Mouse (Mus musculus) embryonic facial prominence, embryonic 12.5 days (tissue): Measurements from ENCODE around the gene Hist1h2bh. TPM values are rescaled to one million over a fixed set of nuclear protein-coding genes. Genes with fewer than 3 reads are reported as not detected.
"Not testable (repeated sequence)": the region's sequence is repeated elsewhere in the genome, so short reads cannot be mapped to it uniquely, and the experiment has no call there.

ENCODE experiments used
- ATAC-seq: fragments of 200-750 bp; cut with Nextera tagmentation; 2 replicates; pipeline ENCODE4 v1.8.0; 2017; ENCODE audit not compliant: insufficient number of reproducible peaks, insufficient read depth, low FRiP score, low TSS enrichment
- H3K27ac ChIP-seq: fragments of 300-500 bp; sonication (generic); 2 replicates; pipeline ENCODE4 v1.5.1; 2016; ENCODE audit warnings: mild to moderate bottlenecking
- H3K27me3 ChIP-seq: fragments of 300-500 bp; sonication (generic); 2 replicates; pipeline ENCODE4 v1.6.1; 2016; ENCODE audit warnings: mild to moderate bottlenecking, moderate library complexity
- H3K36me3 ChIP-seq: fragments of 300-500 bp; sonication (generic); 2 replicates; pipeline ENCODE4 v1.6.1; 2016; ENCODE audit warnings: mild to moderate bottlenecking
- H3K4me1 ChIP-seq: fragments of 300-500 bp; sonication (generic); 2 replicates; pipeline ENCODE4 v1.6.1; 2016
- H3K4me2 ChIP-seq: fragments of 300-500 bp; sonication (generic); replicated peaks from 2 replicates; pipeline ENCODE4 v1.6.1; 2016; ENCODE audit warnings: mild to moderate bottlenecking, moderate library complexity
- H3K4me3 ChIP-seq: fragments of 300-500 bp; sonication (generic); 2 replicates; pipeline ENCODE4 v1.5.1; 2016; ENCODE audit warnings: mild to moderate bottlenecking
- H3K9ac ChIP-seq: fragments of 300-500 bp; sonication (generic); 2 replicates; pipeline ENCODE4 v1.6.1; 2016; ENCODE audit warnings: mild to moderate bottlenecking, moderate library complexity
- H3K9me3 ChIP-seq: fragments of 300-500 bp; sonication (generic); 2 replicates; pipeline ENCODE4 v1.6.1; 2016; ENCODE audit warnings: mild to moderate bottlenecking, moderate library complexity
- WGBS: fragments of 180-500 bp; shearing (Covaris S2); methylation state at CpG from one replicate; pipeline ENCODE4 v1.1.7; 2016; 5-methylcytosine and 5-hydroxymethylcytosine counted together
- polyA plus RNA-seq: library from polyadenylated mRNA; unstranded; fragments of >200 nt; fragmentation: Nextera tagmentation; extraction: Ambion mirVana; gene quantifications from 2 replicates; pipeline ENCODE4 v1.2.1, GENCODE M21; 2016

Gene Hist1h2bh
- polyA plus RNA-seq, 1 experiment from 2014 or later, result 1.3 TPM

- peaks cover 19% of the 10 kb centered on the region; the same call in 1 of the 2 replicates for H3K4me1 ChIP-seq
- no peak for ATAC-seq
Measured at GRCm38 (mm10) chr13:23572218-23573033, 29.2 kb upstream of the Hist1h2bh start.

GRCm38 (mm10) chr13:23571504-23572217, 28.5 kb upstream of the Hist1h2bh start:
- Histone ChIP-seq H3K4me3 (peak overlapping the region; percentile 52), H3K27ac (peak overlapping the region; percentile 96), H3K4me2 (peak overlapping the region; percentile 74), H3K4me1 (peaks cover 13% of the 10 kb centered on the region; the same call in 1 of the 2 replicates), H3K9ac (peak overlapping the region; percentile 72)
- H3K9me3 ChIP-seq, H3K27me3 ChIP-seq, H3K36me3 ChIP-seq, ATAC-seq: not testable (repeated sequence)
- under 1% methylated on average over 17 of the region's 34 CpGs for WGBS

More at GRCm38 (mm10) chr13:23572218-23573033, 29.2 kb upstream of the Hist1h2bh start:
- WGBS, result 37% methylated on average over 2 of the region's 2 CpGs
- peak overlapping the region; percentile 74 for H3K4me2 ChIP-seq
- H3K36me3 ChIP-seq, result no peaks in the 10 kb centered on the region
- H3K27ac ChIP-seq, result peak overlapping the region; percentile 96
- no peaks in the 10 kb centered on the region for H3K9me3 ChIP-seq
- H3K9ac ChIP-seq, result peak overlapping the region; percentile 72
- no peaks in the 10 kb centered on the region for H3K27me3 ChIP-seq
- H3K4me3 ChIP-seq, result peak overlapping the region; percentile 52

GRCm38 (mm10) chr13:23571022-23571503, 27.9 kb upstream of the Hist1h2bh start, which contains the start of the genes Hist1h2ae and Hist1h2bg:
Hist1h2ae (minus strand) TSS chr13:23571220.
Hist1h2bg (plus strand) TSS chr13:23571396.
- Histone ChIP-seq H3K9me3 (no peaks in the 10 kb centered on the region), H3K36me3 (no peaks in the 10 kb centered on the region), H3K4me2 (peak within 1 kb of the TSS; percentile 74), H3K9ac (peak within 1 kb of the TSS; percentile 72), H3K4me3 (peak within 1 kb of the TSS; percentile 52), H3K27ac (peak within 1 kb of the TSS; percentile 96), H3K4me1 (peaks cover 8% of the 10 kb centered on the region; the same call in 1 of the 2 replicates), H3K27me3 (no peaks in the 10 kb centered on the region)
- WGBS, result 0% methylated on average over 18 of the region's 18 CpGs
- ATAC-seq, result peak; percentile 91

GRCm38 (mm10) chr13:23570261-23571021, 27.2 kb upstream of the Hist1h2bh start:
- WGBS, result 1% methylated on average over 24 of the region's 41 CpGs
- ATAC-seq, H3K4me1 ChIP-seq, H3K9me3 ChIP-seq, H3K36me3 ChIP-seq, H3K27me3 ChIP-seq: not testable (repeated sequence)
- H3K27ac ChIP-seq, result peak overlapping the region; percentile 96
- peak overlapping the region; percentile 55 for H3K4me2 ChIP-seq
- H3K9ac ChIP-seq, result peak overlapping the region; percentile 44
- H3K4me3 ChIP-seq, result peak overlapping the region; percentile 52

GRCm38 (mm10) chr13:23564482-23564881, 21.3 kb upstream of the Hist1h2bh start:
- ATAC-seq, result no peak
- Histone ChIP-seq H3K4me2 (no peak overlapping the region), H3K9me3 (no peaks in the 10 kb centered on the region), H3K36me3 (no peaks in the 10 kb centered on the region), H3K4me3 (no peak overlapping the region), H3K9ac (no peak overlapping the region), H3K4me1 (no peaks in the 10 kb centered on the region), H3K27ac (peak overlapping the region; percentile 98; the same call in 1 of the 2 replicates), H3K27me3 (no peaks in the 10 kb centered on the region)
- 84% methylated on average over 2 of the region's 2 CpGs for WGBS

- Histone ChIP-seq H3K27me3 (no peaks in the 10 kb centered on the region), H3K9ac (peak overlapping the region; percentile 48), H3K4me2 (peak overlapping the region; percentile 74), H3K9me3 (no peaks in the 10 kb centered on the region), H3K36me3 (no peaks in the 10 kb centered on the region), H3K4me1 (no peaks in the 10 kb centered on the region), H3K4me3 (peak overlapping the region; percentile 40), H3K27ac (peak overlapping the region; percentile 98)
- ATAC-seq, result peak; percentile 50
- WGBS, result 2% methylated on average over 18 of the region's 18 CpGs
Measured at GRCm38 (mm10) chr13:23562699-23563462, 19.7 kb upstream of the Hist1h2bh start.

- H3K4me3 ChIP-seq, result peak within 1 kb of the TSS; percentile 40
- H3K36me3 ChIP-seq, H3K27me3 ChIP-seq, H3K9me3 ChIP-seq, H3K4me1 ChIP-seq: not testable (repeated sequence)
- H3K9ac ChIP-seq, result peak within 1 kb of the TSS; percentile 48
- peak within 1 kb of the TSS; percentile 74 for H3K4me2 ChIP-seq
- peak within 1 kb of the TSS; percentile 98 for H3K27ac ChIP-seq
- ATAC-seq, result peak; percentile 97
- WGBS, result under 1% methylated on average over 62 of the region's 67 CpGs
Measured at GRCm38 (mm10) chr13:23561883-23562659, 18.9 kb upstream of the Hist1h2bh start, which contains the start of gene Hist1h3e. Hist1h3e (minus strand) TSS chr13:23562369.

GRCm38 (mm10) chr13:23561531-23561882, 18.3 kb upstream of the Hist1h2bh start:
- H3K27ac ChIP-seq, result peak overlapping the region; percentile 98
- H3K4me1 ChIP-seq, H3K9me3 ChIP-seq, ATAC-seq, H3K27me3 ChIP-seq, H3K36me3 ChIP-seq: not testable (repeated sequence)
- peak overlapping the region; percentile 36; the same call in 1 of the 2 replicates for H3K9ac ChIP-seq
- peak overlapping the region; percentile 74 for H3K4me2 ChIP-seq
- WGBS, result 3% methylated on average over 2 of the region's 5 CpGs
- H3K4me3 ChIP-seq, result peak overlapping the region; percentile 40

- Histone ChIP-seq H3K4me2 (peak overlapping the region; percentile 27; the same call in 1 of the 2 replicates), H3K27ac (0 out of 2 replicates have a peak overlapping the region, but pooled peaks have one; percentile 57)
- not testable (repeated sequence) for H3K9me3 ChIP-seq, H3K9ac ChIP-seq, H3K4me3 ChIP-seq, H3K4me1 ChIP-seq, ATAC-seq, H3K36me3 ChIP-seq, H3K27me3 ChIP-seq
- 9% methylated on average over 2 of the region's 2 CpGs for WGBS
Measured at GRCm38 (mm10) chr13:23560699-23561098, 17.5 kb upstream of the Hist1h2bh start.

GRCm38 (mm10) chr13:23556906-23557305, 13.7 kb upstream of the Hist1h2bh start:
- peak overlapping the region; percentile 99 for H3K27ac ChIP-seq
- no peaks in the 10 kb centered on the region for H3K36me3 ChIP-seq
- H3K9me3 ChIP-seq, result no peaks in the 10 kb centered on the region
- ATAC-seq, result no peak
- no peak overlapping the region for H3K4me3 ChIP-seq
- H3K27me3 ChIP-seq, result no peaks in the 10 kb centered on the region
- H3K9ac ChIP-seq, result no peak overlapping the region
- 0 out of 2 replicates have a peak, but pooled peaks cover 6% of the 10 kb centered on the region for H3K4me1 ChIP-seq
- H3K4me2 ChIP-seq, result peak overlapping the region; percentile 82
- WGBS, result 65% methylated on average over 3 of the region's 3 CpGs
